Mouse (Mus musculus): ENCODE measurements around the gene Sv2c.

The Sv2c gene

DNA sequence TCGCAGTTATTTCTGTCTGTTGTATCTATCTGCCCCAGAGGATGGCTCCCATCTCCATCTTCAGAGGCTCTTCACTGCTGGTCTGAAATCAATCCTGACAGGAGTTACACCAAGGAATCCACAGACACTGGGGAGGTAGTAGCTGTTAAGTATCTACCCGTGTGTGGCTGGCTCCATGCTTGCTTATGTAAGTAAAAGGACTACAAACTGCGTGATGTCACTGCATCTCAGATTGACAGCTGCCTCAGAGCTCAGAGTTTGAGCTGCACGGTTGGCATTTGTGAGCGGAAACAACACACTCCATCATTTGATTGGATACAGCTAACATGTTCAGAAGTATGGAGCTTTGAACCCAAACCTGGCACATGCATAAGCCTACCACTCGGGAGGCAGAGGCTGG lies 187.8 kb downstream of the Sv2c start:
- no peak for DNase-seq (ENCODE audit: low read depth, low spot score)

DNA sequence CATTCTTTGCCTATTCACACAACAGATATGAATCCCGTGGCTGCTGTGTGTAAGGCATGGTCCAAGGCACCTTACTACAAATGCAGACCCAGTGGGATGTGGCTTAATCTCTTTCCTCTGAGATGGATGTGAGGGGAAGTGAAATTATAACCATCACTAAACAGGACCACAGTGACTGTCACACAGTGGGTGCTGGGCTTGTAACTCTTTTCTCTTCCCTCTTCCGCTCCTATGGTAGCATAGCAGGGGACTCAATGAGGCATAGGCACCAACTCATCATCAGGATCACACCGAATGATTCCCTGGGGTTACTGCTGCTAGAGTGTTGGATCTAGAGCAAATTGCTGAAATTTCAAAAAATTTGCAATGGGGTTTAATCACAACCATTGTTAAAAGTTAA lies 188.5 kb downstream of the Sv2c start:
- DNase-seq (ENCODE audit: low read depth, low spot score): no peak

DNA sequence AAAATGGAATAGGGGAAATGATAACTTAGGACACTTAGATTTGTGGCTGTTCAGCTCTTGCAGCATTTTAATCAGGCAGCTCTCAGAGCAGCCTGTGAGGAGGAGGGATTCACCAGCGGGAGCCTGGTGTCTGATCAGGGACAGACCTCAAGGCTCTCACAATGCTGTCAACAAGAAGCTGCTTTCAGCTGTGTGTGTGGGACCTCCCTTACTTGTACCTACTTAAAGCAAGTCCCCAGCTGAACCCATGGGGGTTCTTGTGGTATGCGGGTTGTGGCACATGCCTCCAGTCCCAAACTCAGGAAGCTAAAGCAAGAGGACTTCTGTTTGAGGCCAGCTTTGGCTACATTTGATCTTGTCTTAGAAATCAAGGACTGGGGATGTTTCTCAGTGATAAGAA lies 189.8 kb downstream of the Sv2c start:
- no peak for DNase-seq (ENCODE audit: low read depth, low spot score)

DNA sequence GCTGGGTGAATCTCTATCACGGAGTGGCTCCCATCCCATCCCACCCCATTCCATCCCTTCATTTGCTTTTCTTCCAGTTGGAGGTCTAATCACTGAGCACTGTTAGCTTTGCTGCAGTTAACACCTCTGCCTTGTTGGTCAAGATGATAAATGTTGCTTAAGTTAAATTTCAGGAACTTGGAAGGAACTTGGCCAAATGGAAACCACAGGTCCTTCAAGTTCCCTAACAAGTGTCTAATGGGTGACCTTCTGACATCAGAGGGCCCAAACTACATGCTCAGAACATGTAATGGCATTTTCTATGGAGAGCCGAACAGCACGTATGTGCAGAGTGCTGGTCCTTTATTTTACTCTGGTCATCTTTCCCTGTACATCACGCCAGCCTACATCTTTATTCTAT lies 190.5 kb downstream of the Sv2c start:
- DNase-seq (ENCODE audit: low read depth, low spot score): no peak

DNA sequence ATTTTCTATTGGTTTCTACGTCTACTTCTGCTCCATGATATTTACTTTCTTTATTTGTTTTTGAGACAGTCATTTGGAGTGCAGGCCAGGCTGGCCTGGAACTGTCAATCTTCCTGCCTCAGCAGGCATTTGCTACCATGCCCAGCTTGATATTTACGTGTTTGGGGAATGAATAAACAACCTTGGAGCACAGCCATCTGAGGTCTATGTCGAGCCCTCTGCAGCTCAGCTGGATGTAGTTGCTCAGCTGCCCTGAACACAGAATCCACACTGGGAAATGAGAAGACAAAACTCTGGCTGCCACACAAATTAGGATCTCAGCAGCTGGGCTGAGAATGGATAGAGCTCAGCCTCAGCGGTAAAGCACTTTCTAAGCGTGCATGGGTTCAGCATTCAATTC lies 191.6 kb downstream of the Sv2c start:
- no peak for DNase-seq (ENCODE audit: low read depth, low spot score)

DNA sequence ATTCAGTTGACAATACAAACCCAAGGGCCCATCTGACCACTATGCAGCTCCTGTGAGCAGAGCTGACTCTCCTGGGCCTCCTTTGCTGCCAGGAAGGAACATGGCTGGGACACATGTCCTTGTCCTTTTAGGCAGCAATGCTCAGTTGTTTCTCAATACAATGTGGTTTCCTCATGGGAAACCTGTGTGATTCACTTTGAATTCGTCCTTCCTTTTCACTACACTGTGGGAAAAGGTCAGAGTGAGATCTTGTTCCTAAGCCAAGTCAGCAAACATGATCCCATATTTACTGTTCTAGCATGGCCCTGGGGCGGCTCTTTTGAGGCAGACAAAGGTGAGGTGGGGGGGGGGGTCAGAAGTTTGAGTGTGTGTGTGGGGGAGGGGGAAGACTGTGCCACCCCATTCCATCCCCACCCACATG lies 208.2 kb downstream of the Sv2c start:
- no peak for DNase-seq (ENCODE audit: low read depth, low spot score)

DNA sequence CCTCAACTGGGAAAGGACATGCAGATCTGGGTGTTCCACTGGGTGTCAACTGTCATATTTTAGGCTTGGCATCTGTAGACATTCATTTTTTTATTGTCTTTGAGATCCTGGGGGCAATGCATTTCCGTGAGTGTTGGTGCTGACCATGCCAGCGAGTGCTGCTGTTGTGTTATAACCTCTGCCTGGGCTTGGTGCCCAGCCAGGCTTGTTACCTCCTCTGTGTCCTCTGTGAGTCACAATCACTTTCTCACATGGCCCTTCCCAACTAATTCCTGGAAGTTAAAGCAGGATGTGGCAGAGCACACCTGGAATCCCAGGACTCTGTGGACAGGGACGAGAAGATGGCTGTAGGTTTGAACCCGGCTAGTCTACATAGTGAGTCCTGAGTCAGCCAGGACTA lies 209.8 kb downstream of the Sv2c start:
- no peak for DNase-seq (ENCODE audit: low read depth, low spot score)

DNA sequence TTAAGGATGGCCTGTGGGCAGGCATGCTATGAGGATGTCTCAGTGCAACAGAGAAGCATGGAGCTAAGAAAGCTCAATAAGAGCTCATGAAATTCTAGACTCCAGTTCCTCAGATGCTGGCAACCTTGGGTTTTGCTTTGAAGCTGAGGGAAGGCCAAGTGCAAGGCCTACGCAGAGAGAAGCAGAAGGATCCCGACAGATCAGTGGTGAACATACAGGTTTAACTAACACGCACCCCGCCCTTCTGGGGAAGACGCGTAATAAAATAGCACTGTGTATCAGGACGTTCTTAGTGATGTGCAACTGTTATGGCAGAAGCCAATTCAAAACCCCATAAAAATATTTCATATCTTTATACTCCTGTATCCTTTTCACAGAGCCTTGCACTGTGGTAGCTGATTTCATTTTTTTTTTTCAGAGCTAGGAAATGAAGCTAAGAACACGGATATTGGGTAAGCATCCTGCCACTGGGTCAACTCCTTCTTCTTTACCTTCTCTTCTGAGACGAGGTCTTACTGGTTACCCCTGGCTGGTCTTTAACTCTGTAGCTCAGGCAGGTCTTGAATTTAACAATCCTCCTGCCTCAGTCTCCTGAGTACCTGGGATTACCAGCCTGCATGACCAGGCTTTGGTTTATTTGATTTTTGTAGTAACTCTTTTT lies 213.6 kb downstream of the Sv2c start:
- no peak for DNase-seq (ENCODE audit: low read depth, low spot score)

DNA sequence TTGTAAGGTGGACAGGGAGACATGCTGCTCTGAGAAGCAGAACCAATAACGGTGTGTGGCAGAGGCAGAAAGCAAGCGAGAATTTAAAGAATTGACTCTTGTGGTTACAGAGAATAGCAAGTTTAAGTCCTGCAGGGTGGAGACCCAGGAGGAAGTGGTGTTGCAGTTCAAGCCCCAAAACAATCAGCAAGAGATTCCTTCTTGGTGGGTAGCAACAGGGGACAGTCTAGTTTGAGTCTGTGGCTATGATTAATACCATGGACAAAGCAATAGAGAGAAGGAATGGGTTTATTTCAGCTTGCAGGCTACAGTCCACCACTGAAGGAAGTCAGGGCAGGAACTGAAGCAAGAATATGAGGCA lies 219.4 kb downstream of the Sv2c start:
- no peak for DNase-seq (ENCODE audit: low read depth, low spot score)

DNA sequence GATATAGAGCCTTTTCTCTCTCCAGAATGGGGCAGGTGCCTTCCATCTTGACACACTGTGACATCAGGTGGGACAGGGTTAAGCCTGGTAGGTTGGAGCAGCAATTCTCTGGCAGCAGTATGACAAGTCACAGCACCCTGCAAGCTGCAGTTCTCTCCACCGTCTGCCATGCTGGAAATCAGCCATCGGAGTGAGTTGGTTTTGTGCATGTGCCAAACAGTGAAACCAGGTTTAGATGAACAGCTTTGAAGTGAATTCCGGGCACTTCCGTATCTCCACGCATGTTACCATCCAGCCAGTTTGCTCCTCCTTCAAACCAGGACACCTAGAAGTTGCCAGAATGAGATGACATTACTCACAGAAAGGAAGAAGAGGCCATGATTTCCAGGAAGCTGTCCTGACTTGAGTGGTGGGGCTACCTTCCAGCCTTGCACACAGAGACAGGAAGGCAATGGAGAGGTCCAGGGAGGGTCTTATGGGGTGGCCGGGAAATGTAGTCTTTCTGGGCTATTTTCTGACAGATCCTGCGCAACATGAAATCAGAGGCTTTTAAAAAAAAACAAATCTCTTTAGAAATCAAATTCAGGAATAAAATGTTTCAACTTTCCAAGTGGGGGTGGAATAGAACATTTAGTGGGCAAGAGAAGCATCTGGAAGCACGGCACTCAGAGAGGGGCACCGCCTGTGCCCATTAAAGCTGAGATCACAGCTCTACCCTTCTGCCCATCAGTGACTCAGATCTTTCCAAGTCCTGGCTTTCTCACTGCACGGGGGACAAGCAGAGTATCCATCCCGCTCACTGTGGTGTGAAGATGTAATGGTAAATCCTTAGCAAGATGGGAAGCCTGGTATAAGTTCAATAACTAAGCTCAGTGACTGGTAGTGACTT lies 220.0 kb downstream of the Sv2c start:
- DNase-seq (ENCODE audit: low read depth, low spot score): no peak

DNA sequence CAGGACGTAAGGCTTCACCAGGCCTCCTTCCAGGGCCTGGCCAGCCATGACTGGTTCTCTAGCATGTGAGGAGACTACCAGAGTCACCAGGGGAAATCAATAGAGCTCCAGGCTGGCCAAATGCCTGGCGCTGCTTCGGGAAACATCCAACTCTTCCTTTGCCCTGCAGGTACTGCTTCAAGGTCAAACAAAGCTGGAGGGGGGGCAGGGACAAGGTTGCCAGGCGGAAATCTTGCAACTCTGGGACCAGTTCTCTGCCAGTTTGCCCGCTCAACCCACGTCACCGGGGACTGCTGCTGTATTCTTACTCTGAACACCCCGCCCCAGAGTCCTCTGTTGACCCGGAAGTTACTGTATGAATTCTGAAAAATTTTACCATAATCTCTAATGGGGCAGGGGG lies 222.1 kb downstream of the Sv2c start:
- no peak for DNase-seq (ENCODE audit: low read depth, low spot score)

DNA sequence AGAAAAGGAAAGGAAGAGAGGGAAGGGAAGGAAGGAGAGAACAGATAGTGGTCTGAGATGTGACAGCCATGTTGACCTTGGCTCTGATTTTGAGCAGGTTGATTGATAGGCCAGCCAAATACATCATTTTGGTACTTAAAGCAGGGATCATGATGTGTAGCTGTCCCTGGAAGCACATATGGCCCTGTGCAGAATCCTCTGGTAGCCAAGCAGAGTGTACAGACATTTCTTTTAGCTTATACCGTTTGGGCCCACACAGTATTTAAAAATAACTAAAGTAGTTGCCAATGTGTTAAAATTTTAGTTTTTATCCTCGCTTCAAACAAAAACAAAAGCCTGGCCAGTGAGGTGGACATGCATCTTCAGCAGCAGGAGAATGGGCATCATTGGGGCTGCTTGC lies 223.1 kb downstream of the Sv2c start:
- no peak for DNase-seq (ENCODE audit: low read depth, low spot score)
